Mouse (Mus musculus) small intestine, adult 2 months (tissue): ENCODE data around the gene Gba2. TPM values are rescaled to one million over a fixed set of nuclear protein-coding genes. Genes with fewer than 3 reads are reported as not detected.
"Not testable (repeated sequence)": the region's sequence is repeated elsewhere in the genome, so short reads cannot be mapped to it uniquely, and the experiment has no call there.

Experiments used
- H3K27ac ChIP-seq: fragments of 200-500 bp; 2 replicates; pipeline ENCODE4 v1.5.1; 2012; ENCODE audit warnings: low read depth, low read length, control low read depth, inconsistent platforms; ENCODE audit not compliant: insufficient read depth
- H3K27me3 ChIP-seq: fragments of 200-500 bp; 2 replicates; pipeline ENCODE4 v1.6.1; 2012; ENCODE audit warnings: mild to moderate bottlenecking, moderate library complexity, low read length, inconsistent platforms; ENCODE audit not compliant: control insufficient read depth, insufficient read depth
- H3K36me3 ChIP-seq: fragments of 200-500 bp; 2 replicates; pipeline ENCODE4 v1.6.1; 2012; ENCODE audit warnings: mild to moderate bottlenecking, low read length, control low read depth, inconsistent platforms; ENCODE audit not compliant: control insufficient read depth, insufficient read depth
- H3K4me1 ChIP-seq: fragments of 200-500 bp; 2 replicates; pipeline ENCODE4 v1.6.1; 2012; ENCODE audit warnings: low read length, inconsistent platforms, mixed read lengths; ENCODE audit not compliant: control insufficient read depth, insufficient read depth, insufficient read length
- H3K4me3 ChIP-seq: fragments of 200-500 bp; 2 replicates; pipeline ENCODE4 v1.5.1; 2012; ENCODE audit warnings: low read depth, mild to moderate bottlenecking, control low read depth, inconsistent platforms, low read length, moderate library complexity
- CTCF ChIP-seq: fragments of 200-500 bp; IDR thresholded peaks from 2 replicates; pipeline ENCODE4 v1.5.1; 2012; ENCODE audit warnings: low read depth, mild to moderate bottlenecking, control low read depth, inconsistent platforms, low read length, moderate library complexity, mixed read lengths; ENCODE audit not compliant: insufficient replicate concordance, insufficient read length; ENCODE audit errors: extremely low read depth
- POLR2A ChIP-seq: fragments of 200-500 bp; IDR thresholded peaks from 2 replicates; pipeline ENCODE4 v1.6.1; 2012; ENCODE audit warnings: low read depth, mild to moderate bottlenecking, control low read depth, inconsistent platforms, low read length, moderate library complexity
- WGBS: fragments of 180-500 bp; shearing (Covaris S2); methylation state at CpG from one replicate; pipeline ENCODE4 v1.1.7; 2018; 5-methylcytosine and 5-hydroxymethylcytosine counted together
- polyA plus RNA-seq: library from polyadenylated mRNA; depleted of rRNA; stranded (reverse); fragments of >200 nt; gene quantifications from 2 replicates; pipeline ENCODE4 v1.2.3, GENCODE M21; 2012

Gene Gba2
- polyA plus RNA-seq, 1 experiment: 7.6 TPM

DNA sequence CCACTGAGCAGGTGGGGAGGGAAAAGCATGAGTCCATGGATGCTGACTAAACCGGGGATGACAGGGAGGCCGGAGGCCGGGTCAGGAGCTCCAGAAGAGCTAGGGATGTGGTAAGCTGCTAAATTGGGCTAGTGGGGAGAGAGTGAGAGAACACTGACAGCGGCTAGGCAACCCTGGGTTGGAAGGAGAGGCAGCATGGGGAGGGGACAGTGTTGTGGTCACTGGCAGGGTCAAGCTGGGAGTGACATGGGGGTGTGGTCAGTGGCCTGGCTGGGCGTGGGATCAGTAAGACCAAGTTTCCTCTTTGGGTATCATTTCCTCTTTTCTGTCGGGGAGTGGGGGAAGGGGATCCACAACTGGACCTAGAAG, 18.4 kb downstream of the Gba2 start:
- no peak for TF ChIP-seq CTCF
- 0 out of 2 replicates have a peak, but pooled peaks have one; percentile 31 for TF ChIP-seq POLR2A
- Histone ChIP-seq H3K4me1 (peaks cover 17% of the 10 kb centered on the region; the same call in 1 of the 2 replicates), H3K4me3 (peak overlapping the region; percentile 56), H3K36me3 (peaks cover 23% of the 10 kb centered on the region), H3K27me3 (no peaks in the 10 kb centered on the region), H3K27ac (peak overlapping the region; percentile 87)
- 49% methylated on average over 6 of the region's 6 CpGs for WGBS

DNA sequence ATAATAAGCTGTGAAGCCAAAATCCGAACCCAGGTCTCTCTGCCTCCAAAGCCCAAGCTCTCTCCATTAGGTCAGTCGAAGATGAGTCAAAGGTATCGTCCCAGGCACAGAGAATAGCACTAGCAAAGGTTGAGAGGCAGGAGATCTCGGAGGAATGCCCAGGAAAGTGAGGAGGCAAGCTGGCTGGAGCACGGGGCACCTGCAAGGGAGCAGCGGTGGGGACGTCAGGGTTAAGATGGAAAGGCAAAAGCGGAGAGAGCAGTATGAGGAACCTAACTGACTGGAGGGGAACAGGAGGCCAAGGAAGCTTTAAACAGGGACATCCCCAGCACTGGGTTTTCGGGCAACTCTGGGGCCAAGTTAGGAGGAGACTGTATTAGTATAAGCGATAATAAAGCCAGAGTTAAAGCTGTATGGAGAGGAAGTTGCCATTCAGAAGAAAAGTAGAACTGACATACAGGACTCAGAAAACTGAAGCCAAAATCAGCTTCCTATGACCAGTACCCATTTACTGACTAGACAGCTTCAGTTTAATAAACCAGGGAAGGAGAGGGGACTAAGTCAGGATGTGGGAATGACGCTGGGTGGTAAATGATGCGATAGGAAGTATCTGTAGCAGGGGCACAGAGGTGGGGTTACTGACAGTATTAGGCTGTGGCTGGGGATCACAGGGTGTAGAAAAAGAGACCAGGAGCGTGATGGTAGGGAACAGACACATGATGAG, 19.0 kb downstream of the Gba2 start:
- peak overlapping the region; percentile 56 for H3K4me3 ChIP-seq
- TF ChIP-seq CTCF (no peak), POLR2A (no peak)
- H3K27ac ChIP-seq: peak overlapping the region; percentile 87
- H3K27me3 ChIP-seq: no peaks in the 10 kb centered on the region
- peaks cover 17% of the 10 kb centered on the region; the same call in 1 of the 2 replicates for H3K4me1 ChIP-seq
- H3K36me3 ChIP-seq: peaks cover 26% of the 10 kb centered on the region
- WGBS: 67% methylated on average over 13 of the region's 13 CpGs

DNA sequence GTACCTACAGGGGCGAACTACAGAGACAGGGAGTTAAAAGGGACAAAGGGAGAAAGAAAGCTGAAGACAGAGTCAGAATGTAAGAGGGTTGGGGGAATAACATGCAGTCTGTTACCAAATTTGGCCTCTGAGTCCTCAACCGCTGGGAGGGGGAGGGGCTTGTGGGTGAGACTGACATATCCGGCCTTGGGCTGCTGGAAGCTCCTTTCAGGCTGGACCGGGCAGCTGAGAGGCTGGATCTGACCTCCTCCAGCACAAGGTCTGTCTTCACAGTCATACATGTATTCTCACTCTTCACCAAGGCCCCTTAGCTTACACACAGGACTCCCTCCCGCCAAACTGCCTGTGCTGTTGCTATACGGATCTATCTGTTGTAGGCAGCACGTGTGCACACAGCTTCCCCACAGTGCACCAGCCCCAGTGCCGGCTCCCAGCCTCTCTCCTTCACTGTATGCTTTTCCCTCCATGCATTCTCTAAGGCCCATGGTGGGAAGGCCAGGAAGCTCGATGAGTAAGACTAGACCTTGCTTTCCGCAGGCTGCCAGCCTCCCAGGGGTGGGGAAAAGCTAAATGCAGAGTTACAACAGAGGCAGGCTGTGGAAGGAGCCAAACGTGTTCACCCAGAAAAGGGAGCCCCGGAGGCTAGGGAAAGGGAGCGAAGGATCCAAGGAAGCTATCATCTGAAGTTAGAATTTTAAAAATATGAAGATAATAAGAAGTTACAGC, 19.9 kb downstream of the Gba2 start:
- Histone ChIP-seq H3K27me3 (no peaks in the 10 kb centered on the region), H3K4me3 (peak overlapping the region; percentile 43), H3K4me1 (peaks cover 15% of the 10 kb centered on the region; the same call in 1 of the 2 replicates), H3K27ac (peak overlapping the region; percentile 74), H3K36me3 (peaks cover 30% of the 10 kb centered on the region)
- 49% methylated on average over 13 of the region's 13 CpGs for WGBS
- TF ChIP-seq CTCF (no peak), POLR2A (peak; percentile 32)

DNA sequence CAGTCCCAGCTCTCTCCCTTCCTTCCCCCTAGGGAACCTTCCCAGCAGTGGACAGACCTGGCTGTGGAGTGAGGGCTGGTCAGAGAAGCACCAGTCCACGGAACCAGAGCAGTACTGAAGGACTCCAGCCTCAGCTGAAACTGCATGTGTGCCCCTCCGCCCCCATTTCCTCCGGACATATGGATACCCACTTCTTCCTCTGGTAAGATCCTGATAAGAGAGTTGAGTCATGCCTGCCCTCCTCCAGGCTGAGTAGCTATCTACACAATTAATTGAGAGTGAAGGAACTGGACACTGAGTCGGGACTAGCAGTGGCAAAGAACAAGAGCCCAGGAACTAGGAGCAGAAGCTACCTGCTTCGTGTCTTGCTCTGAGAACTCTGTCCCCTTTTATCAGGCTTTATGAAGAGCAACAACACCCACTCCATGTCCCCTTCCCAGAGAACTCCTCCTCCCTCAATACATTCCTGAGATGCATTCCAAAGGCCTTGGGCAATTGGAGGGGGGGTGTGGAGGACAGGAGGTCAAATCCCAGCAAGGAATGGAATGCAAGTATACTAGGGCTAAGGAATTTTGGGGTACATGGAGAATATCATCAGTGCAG, 20.5 kb downstream of the Gba2 start:
- 45% methylated on average over 5 of the region's 5 CpGs for WGBS
- Histone ChIP-seq H3K27me3 (no peaks in the 10 kb centered on the region), H3K4me3 (peak overlapping the region; percentile 14; the same call in 1 of the 2 replicates), H3K4me1 (peaks cover 13% of the 10 kb centered on the region; the same call in 1 of the 2 replicates), H3K36me3 (peaks cover 37% of the 10 kb centered on the region), H3K27ac (peak overlapping the region; percentile 74)
- TF ChIP-seq CTCF: no peak
- no peak for TF ChIP-seq POLR2A

DNA sequence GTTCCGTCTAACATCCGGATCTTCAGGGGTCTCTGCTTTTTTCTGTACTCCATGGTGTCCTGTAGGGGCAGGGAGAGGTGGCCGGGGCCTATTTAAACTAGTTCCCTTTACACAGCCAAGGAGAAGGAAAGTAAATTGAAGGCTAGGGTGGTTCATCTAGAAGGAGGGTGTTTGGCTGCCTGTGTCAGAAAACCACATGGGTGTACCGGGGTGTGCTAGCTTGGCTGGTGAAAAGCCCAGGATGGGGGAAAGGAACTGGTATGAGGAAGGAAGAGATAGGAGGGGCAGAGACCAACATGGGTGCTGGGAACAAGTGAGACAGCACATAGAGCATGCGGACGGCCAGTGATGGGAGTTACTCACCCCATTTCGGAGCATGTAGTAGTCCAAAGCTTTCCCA, 22.7 kb downstream of the Gba2 start:
- Histone ChIP-seq H3K36me3 (peaks cover 55% of the 10 kb centered on the region), H3K27ac (no peak overlapping the region)
- WGBS: 91% methylated on average over 7 of the region's 7 CpGs

DNA sequence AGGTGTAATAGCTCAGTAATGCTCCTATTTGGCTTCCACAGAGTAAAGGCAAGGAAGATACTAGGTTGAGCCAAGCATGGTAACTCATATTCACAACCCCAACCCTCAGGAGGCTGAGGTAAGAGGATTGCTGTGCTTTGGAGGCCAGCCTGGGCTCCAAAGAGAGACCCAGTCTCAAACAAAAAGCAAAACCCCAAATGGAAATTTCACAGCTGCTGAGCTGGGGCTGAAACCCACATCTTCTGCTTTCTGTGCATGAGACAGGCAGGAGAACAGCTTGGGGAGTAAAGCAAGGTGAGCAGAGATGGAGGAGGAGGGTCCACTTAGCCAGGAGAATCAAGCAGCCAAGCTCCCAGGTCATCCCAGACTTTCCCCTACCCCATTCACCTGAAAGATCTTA, 24.8 kb downstream of the Gba2 start:
- Histone ChIP-seq H3K4me1 (peaks cover 6% of the 10 kb centered on the region; the same call in 1 of the 2 replicates), H3K36me3 (peaks cover 74% of the 10 kb centered on the region), H3K4me3 (no peak overlapping the region), H3K27me3 (no peaks in the 10 kb centered on the region), H3K27ac (no peak overlapping the region)
- TF ChIP-seq CTCF: no peak
- TF ChIP-seq POLR2A: no peak

More for the DNA sequence above, 22.7 kb downstream of the Gba2 start:
- no peaks in the 10 kb centered on the region for H3K27me3 ChIP-seq
- no peak for TF ChIP-seq CTCF
- no peak for TF ChIP-seq POLR2A
- H3K4me1 ChIP-seq: peaks cover 12% of the 10 kb centered on the region; the same call in 1 of the 2 replicates
- H3K4me3 ChIP-seq: no peak overlapping the region

DNA sequence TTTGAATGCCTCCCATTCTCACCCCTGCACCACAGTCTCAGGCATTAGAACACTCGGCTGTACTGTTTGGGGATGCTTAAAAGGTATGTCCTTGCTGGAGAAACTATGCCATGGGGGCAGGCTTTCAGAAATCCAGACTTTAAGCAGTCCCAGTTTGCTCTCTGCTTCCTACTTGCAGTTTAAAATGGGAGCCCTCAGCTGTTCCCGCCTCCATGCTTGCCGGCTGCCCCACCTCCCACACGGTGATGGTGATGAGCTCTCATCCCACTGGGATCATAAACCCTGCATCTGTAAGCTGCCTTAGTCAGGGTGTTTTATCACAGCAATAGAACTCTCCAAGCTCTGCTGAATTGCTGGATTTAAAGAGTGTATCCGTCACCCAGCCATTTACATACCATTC, 26.2 kb downstream of the Gba2 start:
- TF ChIP-seq POLR2A (no peak), CTCF (no peak)
- Histone ChIP-seq H3K27me3 (no peaks in the 10 kb centered on the region), H3K4me3 (no peak overlapping the region), H3K27ac (no peak overlapping the region), H3K36me3 (peaks cover 89% of the 10 kb centered on the region), H3K4me1 (no peaks in the 10 kb centered on the region)
- WGBS: 97% methylated on average over 5 of the region's 5 CpGs

DNA sequence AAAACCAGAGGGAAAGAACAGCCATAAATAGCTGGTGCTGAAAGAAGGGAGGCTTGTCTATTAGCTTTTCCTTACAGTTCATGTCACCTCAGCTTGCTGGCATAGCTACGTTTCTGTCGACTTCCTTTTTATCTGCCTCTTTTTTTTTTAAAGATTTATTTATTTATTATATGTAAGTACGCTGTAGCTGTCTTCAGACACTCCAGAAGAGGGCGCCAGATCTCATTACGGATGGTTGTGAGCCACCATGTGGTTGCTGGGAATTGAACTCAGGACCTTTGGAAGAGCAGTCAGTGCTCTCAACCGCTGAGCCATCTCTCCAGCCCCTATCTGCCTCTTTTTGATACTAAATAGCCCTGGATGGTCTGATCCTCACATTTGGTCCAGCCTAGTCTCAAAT, 26.8 kb downstream of the Gba2 start:
- not testable (repeated sequence) for H3K27me3 ChIP-seq, H3K27ac ChIP-seq, H3K4me3 ChIP-seq, H3K4me1 ChIP-seq
- peaks cover 93% of the 10 kb centered on the region for H3K36me3 ChIP-seq
- 82% methylated on average over 6 of the region's 6 CpGs for WGBS
